Mouse (Mus musculus): ENCODE data around the gene Txndc2. TPM values are rescaled to one million over a fixed set of nuclear protein-coding genes. Genes with fewer than 3 reads are reported as not detected.

Txndc2 gene
- total and polyA plus RNA-seq, 2 experiments from 2014 or later: 0.16 TPM; not detected in 1

DNA sequence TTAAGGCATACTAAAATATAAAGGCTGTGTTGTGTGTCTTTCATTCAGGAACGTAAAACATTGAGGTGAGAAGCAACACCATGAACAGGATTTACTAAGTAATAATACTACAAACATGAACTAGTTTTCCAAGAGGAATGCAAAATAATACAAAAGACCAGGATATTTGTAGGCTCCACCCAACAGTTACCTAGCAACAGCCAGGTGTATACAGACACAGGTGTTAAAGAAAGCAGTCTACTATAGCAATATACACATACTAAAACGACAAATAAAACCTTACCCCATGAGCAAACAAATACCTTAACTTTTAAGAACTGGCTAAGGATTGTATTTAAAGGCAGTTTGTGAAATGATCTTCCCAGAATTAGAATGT lies 33.7 kb downstream of the Txndc2 start:
- 80% methylated on average over 2 of the region's 2 CpGs for WGBS
- TF ChIP-seq CTCF (IDR thresholded peaks at IDR 0.05; ENCODE audit: low read depth) (no peak), EP300 (IDR thresholded peaks at IDR 0.05; ENCODE audit: low read depth) (no peak)
- Histone ChIP-seq H3K9me3 (replicated peaks; ENCODE audit: control insufficient read depth, low read length) (no peaks in the 10 kb centered on the region), H3K27me3 (ENCODE audit: control insufficient read depth, insufficient read depth, low read length) (no peaks in the 10 kb centered on the region), H3K36me3 (replicated peaks; ENCODE audit: control insufficient read depth, insufficient read depth, low read length) (no peaks in the 10 kb centered on the region), H3K4me2 (ENCODE audit: low read depth, low read length) (no peak overlapping the region), H3K4me1 (ENCODE audit: control insufficient read depth, insufficient read depth) (peaks cover 62% of the 10 kb centered on the region), H3K27ac (ENCODE audit: low read depth) (no peak overlapping the region), H3K4me3 (ENCODE audit: low read depth, low read length) (no peak overlapping the region), H3K9ac (replicated peaks; ENCODE audit: low read depth, low read length) (no peak overlapping the region)
- ATAC-seq (ENCODE audit: insufficient read depth, low read depth) (no peak), DNase-seq (ENCODE audit: low spot score) (no peak)

DNA sequence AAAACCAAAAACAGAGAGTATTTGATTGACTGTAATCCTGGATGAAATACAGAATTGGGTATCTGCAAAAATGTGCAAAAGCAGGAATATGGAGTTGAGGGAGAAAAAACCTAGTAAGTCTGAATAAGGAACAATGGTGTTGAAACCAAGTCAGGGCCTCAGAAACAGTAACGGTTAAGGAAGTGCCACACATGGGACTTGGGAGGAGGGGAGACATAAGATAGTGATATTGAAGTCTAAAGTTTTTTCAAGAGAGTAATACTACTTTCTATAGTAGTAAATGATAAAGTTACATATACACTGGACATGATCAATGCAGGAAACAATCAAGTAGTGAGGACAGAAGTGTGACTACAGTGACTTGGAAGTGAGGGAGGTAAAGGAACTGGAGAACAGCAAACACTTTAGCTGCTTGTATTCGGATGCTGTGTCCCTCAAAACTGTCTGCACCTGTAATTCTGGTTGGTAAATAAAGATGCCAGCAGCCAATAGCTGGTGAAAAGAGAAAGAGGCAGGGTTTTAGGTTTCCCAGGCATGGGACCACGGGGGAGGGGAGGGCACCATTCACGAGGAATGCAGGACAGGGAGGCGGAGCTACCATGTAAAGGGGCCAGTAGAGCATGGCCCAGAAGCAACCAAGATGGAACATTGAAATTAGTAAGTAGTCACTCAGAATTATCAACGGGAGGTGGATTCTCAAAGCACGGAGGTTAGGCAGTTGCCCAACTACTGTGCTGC lies 34.2 kb downstream of the Txndc2 start:
- WGBS: 29% methylated on average over 7 of the region's 7 CpGs
- DNase-seq (ENCODE audit: low spot score) (no peak), ATAC-seq (ENCODE audit: insufficient read depth, low read depth) (no peak)
- Histone ChIP-seq H3K27ac (ENCODE audit: low read depth) (no peak overlapping the region), H3K4me1 (ENCODE audit: control insufficient read depth, insufficient read depth) (peaks cover 62% of the 10 kb centered on the region), H3K9me3 (replicated peaks; ENCODE audit: control insufficient read depth, low read length) (no peaks in the 10 kb centered on the region), H3K36me3 (replicated peaks; ENCODE audit: control insufficient read depth, insufficient read depth, low read length) (no peaks in the 10 kb centered on the region), H3K27me3 (ENCODE audit: control insufficient read depth, insufficient read depth, low read length) (no peaks in the 10 kb centered on the region), H3K9ac (replicated peaks; ENCODE audit: low read depth, low read length) (no peak overlapping the region), H3K4me3 (ENCODE audit: low read depth, low read length) (no peak overlapping the region), H3K4me2 (ENCODE audit: low read depth, low read length) (no peak overlapping the region)
- no peak for TF ChIP-seq EP300 (IDR thresholded peaks at IDR 0.05; ENCODE audit: low read depth)
- TF ChIP-seq CTCF (IDR thresholded peaks at IDR 0.05; ENCODE audit: low read depth): no peak

DNA sequence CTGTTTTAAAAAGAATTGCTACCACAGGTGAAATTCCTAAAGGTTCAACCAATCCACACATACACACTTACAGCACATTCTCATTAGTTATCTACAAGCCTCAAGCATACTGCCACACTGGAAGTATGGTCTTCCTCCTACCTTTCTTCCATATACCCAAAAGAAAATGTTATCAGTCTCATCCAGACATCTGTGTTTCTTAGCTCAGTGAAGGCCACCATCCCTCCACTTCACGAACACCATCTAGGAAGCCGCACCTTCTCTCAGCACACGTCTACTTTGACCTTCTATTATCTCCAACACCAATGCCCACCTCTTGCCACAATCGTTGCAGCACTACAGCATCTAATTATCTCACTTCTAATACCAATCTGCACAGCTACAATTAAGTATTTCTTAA lies 36.0 kb downstream of the Txndc2 start:
- no peak for ATAC-seq (ENCODE audit: insufficient read depth, low read depth)

DNA sequence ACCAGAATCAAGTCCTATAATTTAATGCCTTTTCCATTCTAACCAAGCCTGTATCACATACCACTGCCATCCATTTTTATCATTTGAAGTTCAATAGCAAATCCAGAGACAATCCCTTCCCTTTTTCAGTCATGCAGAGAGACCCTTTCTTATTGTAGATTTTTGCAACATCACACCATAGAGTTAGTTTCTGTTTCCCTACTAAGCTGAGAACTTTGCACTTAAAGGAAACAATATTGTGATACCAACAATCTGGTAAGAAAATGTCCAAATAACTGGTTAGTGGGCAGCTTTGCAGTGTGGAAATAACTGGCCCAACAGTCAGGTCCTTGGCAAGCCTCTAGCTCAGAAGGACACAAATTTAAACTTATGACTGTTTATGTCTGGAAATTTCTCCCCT lies 37.1 kb downstream of the Txndc2 start:
- no peak for TF ChIP-seq EP300 (IDR thresholded peaks at IDR 0.05; ENCODE audit: low read depth)
- TF ChIP-seq CTCF (IDR thresholded peaks at IDR 0.05; ENCODE audit: low read depth): no peak
- Histone ChIP-seq H3K9ac (replicated peaks; ENCODE audit: low read depth, low read length) (no peak overlapping the region), H3K4me2 (ENCODE audit: low read depth, low read length) (no peak overlapping the region), H3K36me3 (replicated peaks; ENCODE audit: control insufficient read depth, insufficient read depth, low read length) (no peaks in the 10 kb centered on the region), H3K4me3 (ENCODE audit: low read depth, low read length) (no peak overlapping the region), H3K27me3 (ENCODE audit: control insufficient read depth, insufficient read depth, low read length) (no peaks in the 10 kb centered on the region), H3K9me3 (replicated peaks; ENCODE audit: control insufficient read depth, low read length) (no peaks in the 10 kb centered on the region), H3K4me1 (ENCODE audit: control insufficient read depth, insufficient read depth) (peaks cover 57% of the 10 kb centered on the region), H3K27ac (ENCODE audit: low read depth) (no peak overlapping the region)
- ATAC-seq (ENCODE audit: insufficient read depth, low read depth) (no peak), DNase-seq (ENCODE audit: low spot score) (no peak)

More for the DNA sequence above, 36.0 kb downstream of the Txndc2 start:
- H3K9ac ChIP-seq (replicated peaks; ENCODE audit: low read depth, low read length): no peak overlapping the region
- no peaks in the 10 kb centered on the region for H3K27me3 ChIP-seq (ENCODE audit: control insufficient read depth, insufficient read depth, low read length)
- TF ChIP-seq EP300 (IDR thresholded peaks at IDR 0.05; ENCODE audit: low read depth) (no peak), CTCF (IDR thresholded peaks at IDR 0.05; ENCODE audit: low read depth) (no peak)
- H3K9me3 ChIP-seq (replicated peaks; ENCODE audit: control insufficient read depth, low read length): no peaks in the 10 kb centered on the region
- peaks cover 65% of the 10 kb centered on the region for H3K4me1 ChIP-seq (ENCODE audit: control insufficient read depth, insufficient read depth)
- no peak overlapping the region for H3K27ac ChIP-seq (ENCODE audit: low read depth)
- H3K4me3 ChIP-seq (ENCODE audit: low read depth, low read length): no peak overlapping the region
- H3K4me2 ChIP-seq (ENCODE audit: low read depth, low read length): no peak overlapping the region
- no peak for DNase-seq (ENCODE audit: low spot score)
- 52% methylated on average over 4 of the region's 4 CpGs for WGBS
- H3K36me3 ChIP-seq (replicated peaks; ENCODE audit: control insufficient read depth, insufficient read depth, low read length): no peaks in the 10 kb centered on the region

DNA sequence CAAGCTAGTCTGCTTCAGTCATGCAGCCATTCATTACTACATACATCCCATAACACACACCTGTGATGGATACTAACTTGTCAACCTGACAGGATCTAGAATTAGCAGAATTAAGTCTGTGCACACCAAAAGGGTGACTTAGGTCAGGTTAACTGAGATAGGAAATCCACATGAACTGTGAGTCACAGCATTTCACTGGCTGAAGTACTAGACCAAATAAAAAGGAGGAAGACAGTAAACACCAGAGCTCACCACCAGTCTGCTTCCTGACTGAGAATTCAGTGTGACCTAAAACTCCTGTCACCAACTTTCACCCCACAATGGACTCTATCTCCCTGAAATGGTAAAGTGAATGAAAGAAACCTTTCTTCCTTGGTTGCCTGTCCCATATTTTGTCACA lies 37.7 kb downstream of the Txndc2 start:
- TF ChIP-seq CTCF (IDR thresholded peaks at IDR 0.05; ENCODE audit: low read depth) (no peak), EP300 (IDR thresholded peaks at IDR 0.05; ENCODE audit: low read depth) (no peak)
- Histone ChIP-seq H3K4me3 (ENCODE audit: low read depth, low read length) (no peak overlapping the region), H3K36me3 (replicated peaks; ENCODE audit: control insufficient read depth, insufficient read depth, low read length) (no peaks in the 10 kb centered on the region), H3K9me3 (replicated peaks; ENCODE audit: control insufficient read depth, low read length) (no peaks in the 10 kb centered on the region), H3K9ac (replicated peaks; ENCODE audit: low read depth, low read length) (no peak overlapping the region), H3K27ac (ENCODE audit: low read depth) (no peak overlapping the region), H3K4me1 (ENCODE audit: control insufficient read depth, insufficient read depth) (peaks cover 51% of the 10 kb centered on the region), H3K4me2 (ENCODE audit: low read depth, low read length) (no peak overlapping the region), H3K27me3 (ENCODE audit: control insufficient read depth, insufficient read depth, low read length) (no peaks in the 10 kb centered on the region)
- DNase-seq (ENCODE audit: low spot score) (no peak), ATAC-seq (ENCODE audit: insufficient read depth, low read depth) (0 out of 2 replicates have a peak, but pooled peaks have one; percentile 14)

Data from heart, postnatal 0 days (tissue).